Mouse (Mus musculus): ENCODE results near the gene Baiap2l1. TPM values are rescaled to one million over a fixed set of nuclear protein-coding genes. Genes with fewer than 3 reads are reported as not detected.

Baiap2l1 gene
- 0.32 and 0.38 TPM in 2 replicates for polyA plus RNA-seq (2012; rRNA removed)

DNA sequence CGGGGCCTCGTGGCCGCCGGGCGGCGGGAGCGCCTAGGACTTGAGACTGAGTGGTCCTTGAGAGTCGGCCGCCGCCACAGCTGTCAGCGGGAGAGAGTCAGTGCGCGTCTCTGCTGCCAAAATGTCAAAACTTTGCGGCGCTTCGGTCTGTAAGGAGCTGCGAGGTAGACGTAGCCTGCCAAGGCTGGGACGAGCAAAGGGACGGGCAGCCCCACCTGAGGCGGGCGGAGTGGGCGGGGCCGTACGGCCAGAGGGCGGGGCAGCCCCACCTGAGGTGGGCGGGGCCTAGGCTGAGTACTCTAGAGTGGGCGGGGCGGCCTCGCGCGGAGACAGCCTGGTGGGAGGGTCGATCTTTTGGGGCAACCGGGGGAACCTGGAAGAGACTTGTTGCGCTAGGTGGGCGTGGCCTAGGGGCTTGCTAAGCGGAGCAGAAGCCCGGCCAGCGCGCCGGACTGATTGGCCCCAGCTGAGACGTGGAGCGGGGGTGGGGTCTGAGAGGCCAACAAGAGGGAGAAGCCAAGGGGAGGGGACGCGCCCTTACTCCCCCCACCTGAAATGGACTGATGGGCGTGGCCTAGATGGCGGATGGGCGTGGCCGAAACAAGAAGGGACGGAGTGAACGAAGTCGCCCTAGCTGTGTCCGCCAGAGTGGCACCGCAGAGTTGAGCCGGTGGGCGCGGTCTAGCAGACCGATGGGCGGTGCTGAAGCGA, at the start of gene Baiap2l1:
Baiap2l1 (minus strand) TSS at position 232 of the 711 bp plus-strand sequence.
- no peak within 1 kb of the TSS for H3K27ac ChIP-seq (ENCODE audit: insufficient read depth, low read length)
- TF ChIP-seq CTCF (IDR thresholded peaks at IDR 0.05; ENCODE audit: extremely low read depth, insufficient read depth, low read length) (no peak), POLR2A (IDR thresholded peaks at IDR 0.05; ENCODE audit: extremely low read depth, insufficient read depth, low read length) (no peak)
- peak within 1 kb of the TSS; percentile 38 for H3K4me3 ChIP-seq (ENCODE audit: insufficient read depth, low read length)
- no peaks in the 10 kb centered on the region for H3K4me1 ChIP-seq (ENCODE audit: control insufficient read depth, insufficient read depth, low read length)

DNA sequence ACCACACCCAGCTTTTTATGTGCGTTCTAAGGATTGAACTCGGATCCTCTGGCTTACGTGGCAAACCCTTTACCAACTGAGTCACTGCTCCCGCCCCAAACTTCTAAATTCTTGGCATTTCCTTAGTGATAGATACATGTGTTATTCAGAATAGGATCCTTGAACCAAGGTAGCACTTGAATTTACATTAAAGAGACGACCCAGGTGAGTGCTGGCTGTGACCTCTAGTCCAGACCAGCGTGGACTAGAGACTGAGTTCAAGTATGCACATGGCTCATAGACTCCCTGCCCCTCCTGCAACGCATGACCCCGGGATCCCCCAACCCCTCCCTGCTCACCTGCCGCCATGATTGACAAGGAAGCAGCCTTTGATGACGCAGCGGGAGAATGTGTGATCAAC, 48.3 kb upstream of the Baiap2l1 start:
- no peaks in the 10 kb centered on the region for H3K4me1 ChIP-seq (ENCODE audit: control insufficient read depth, insufficient read depth, low read length)
- H3K4me3 ChIP-seq (ENCODE audit: insufficient read depth, low read length): no peak overlapping the region
- no peak overlapping the region for H3K27ac ChIP-seq (ENCODE audit: insufficient read depth, low read length)
- TF ChIP-seq CTCF (IDR thresholded peaks at IDR 0.05; ENCODE audit: extremely low read depth, insufficient read depth, low read length) (no peak), POLR2A (IDR thresholded peaks at IDR 0.05; ENCODE audit: extremely low read depth, insufficient read depth, low read length) (no peak)

DNA sequence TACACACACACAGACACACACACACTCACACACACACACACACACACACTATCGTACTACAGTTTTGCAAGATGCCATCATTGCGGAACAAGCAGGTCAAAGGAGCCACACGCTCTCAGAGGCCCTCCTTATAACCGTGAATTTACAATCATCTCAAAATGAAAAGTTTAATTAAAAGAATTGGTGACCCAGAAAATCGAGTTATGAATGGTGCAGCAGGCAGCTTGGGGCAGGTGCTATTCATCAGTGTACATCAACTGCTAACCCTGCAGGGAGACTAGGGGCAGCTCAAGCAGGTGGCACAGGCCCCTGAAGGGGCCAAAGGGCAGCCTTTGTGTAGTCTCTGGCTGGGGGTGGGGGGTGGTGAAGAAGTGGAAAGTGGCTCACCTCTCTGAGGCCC, 42.9 kb upstream of the Baiap2l1 start:
- no peak overlapping the region for H3K4me3 ChIP-seq (ENCODE audit: insufficient read depth, low read length)
- no peak for TF ChIP-seq POLR2A (IDR thresholded peaks at IDR 0.05; ENCODE audit: extremely low read depth, insufficient read depth, low read length)
- TF ChIP-seq CTCF (IDR thresholded peaks at IDR 0.05; ENCODE audit: extremely low read depth, insufficient read depth, low read length): no peak
- H3K27ac ChIP-seq (ENCODE audit: insufficient read depth, low read length): no peak overlapping the region
- H3K4me1 ChIP-seq (ENCODE audit: control insufficient read depth, insufficient read depth, low read length): no peaks in the 10 kb centered on the region

DNA sequence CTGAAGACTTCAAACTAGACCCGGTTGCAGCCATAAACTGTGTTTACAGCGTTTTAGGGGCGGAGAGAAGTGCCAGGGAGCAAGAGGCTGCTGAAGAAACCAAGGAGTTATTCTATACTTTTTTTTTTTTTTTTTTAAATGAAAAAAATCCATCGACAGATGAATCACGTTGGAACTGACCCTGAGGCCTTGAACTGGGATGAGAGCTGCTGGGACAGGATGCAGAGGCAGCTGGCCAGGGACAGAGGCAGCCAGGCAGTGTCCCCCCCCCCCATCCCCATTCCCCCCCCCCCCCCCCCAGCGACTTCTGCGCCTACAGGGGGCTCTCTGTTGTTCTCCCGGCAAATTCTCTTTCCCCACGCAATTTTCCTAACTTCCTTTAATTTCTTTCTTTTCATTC, 39.7 kb upstream of the Baiap2l1 start:
- Histone ChIP-seq H3K4me3 (ENCODE audit: insufficient read depth, low read length) (no peak overlapping the region), H3K4me1 (ENCODE audit: control insufficient read depth, insufficient read depth, low read length) (no peaks in the 10 kb centered on the region), H3K27ac (ENCODE audit: insufficient read depth, low read length) (no peak overlapping the region)
- TF ChIP-seq POLR2A (IDR thresholded peaks at IDR 0.05; ENCODE audit: extremely low read depth, insufficient read depth, low read length) (no peak), CTCF (IDR thresholded peaks at IDR 0.05; ENCODE audit: extremely low read depth, insufficient read depth, low read length) (no peak)

DNA sequence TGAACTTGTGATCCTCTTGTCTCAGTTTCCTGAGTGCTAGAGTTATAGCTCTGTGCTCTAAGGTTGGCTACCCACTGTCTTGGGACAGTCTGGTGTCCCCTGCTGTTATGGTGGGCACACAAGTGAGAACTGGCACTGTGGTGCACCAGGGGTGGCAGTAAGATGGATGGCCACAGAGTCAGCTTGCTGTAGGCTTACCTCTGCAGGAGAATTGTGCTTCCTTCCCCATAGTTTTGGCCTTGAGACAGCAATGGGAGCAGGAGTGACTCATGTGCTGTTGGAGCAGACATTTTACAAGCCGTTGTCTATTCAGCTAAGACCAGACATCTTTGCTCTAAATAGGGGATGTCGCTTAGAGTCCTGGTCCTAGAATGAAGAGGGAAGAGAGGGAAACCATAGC, 36.2 kb upstream of the Baiap2l1 start:
- H3K27ac ChIP-seq (ENCODE audit: insufficient read depth, low read length): no peak overlapping the region
- H3K4me3 ChIP-seq (ENCODE audit: insufficient read depth, low read length): no peak overlapping the region
- no peak for TF ChIP-seq POLR2A (IDR thresholded peaks at IDR 0.05; ENCODE audit: extremely low read depth, insufficient read depth, low read length)
- no peak for TF ChIP-seq CTCF (IDR thresholded peaks at IDR 0.05; ENCODE audit: extremely low read depth, insufficient read depth, low read length)
- H3K4me1 ChIP-seq (ENCODE audit: control insufficient read depth, insufficient read depth, low read length): no peaks in the 10 kb centered on the region

DNA sequence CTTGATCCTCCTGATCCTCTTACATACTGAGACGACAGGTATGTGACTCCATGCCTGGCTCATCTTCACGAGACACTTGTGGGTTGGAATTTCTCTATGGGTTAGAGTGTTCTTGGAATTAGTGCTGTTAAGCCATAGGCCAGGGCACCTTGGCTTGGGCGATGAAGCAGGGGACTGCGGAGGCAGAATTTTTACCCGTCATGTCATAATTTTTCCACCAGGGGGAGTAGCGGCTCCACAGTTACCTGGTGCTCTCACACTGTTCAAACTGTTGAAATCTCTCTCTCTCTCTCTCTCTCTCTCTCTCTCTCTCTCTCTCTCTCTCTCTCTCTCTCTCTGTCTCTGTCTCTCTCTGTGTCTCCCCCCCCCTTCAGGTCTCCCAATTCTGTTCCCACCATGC, 29.9 kb upstream of the Baiap2l1 start:
- Histone ChIP-seq H3K4me1 (ENCODE audit: control insufficient read depth, insufficient read depth, low read length) (no peaks in the 10 kb centered on the region), H3K4me3 (ENCODE audit: insufficient read depth, low read length) (no peak overlapping the region), H3K27ac (ENCODE audit: insufficient read depth, low read length) (no peak overlapping the region)
- TF ChIP-seq POLR2A (IDR thresholded peaks at IDR 0.05; ENCODE audit: extremely low read depth, insufficient read depth, low read length) (no peak), CTCF (IDR thresholded peaks at IDR 0.05; ENCODE audit: extremely low read depth, insufficient read depth, low read length) (peak; percentile 76)

DNA sequence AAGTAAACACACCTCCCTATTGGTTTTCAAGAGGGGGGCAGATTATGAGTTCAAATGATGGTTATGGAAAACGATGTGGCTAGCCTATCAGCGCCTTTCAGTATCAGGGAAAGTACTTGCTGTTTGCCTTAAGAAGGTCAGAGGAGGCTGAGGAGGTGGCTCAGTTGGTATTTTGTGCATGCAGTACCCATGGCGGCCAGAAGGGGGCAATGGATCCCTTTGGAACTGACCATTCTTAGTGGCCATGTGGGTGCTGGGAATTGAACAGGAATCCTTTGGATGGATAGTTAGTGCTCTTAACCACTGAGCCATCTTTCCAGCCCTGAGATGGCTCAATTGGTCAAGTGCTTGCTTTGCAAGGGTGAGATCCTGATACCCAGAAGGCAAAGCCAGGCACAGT, 26.0 kb upstream of the Baiap2l1 start:
- Histone ChIP-seq H3K4me1 (ENCODE audit: control insufficient read depth, insufficient read depth, low read length) (no peaks in the 10 kb centered on the region), H3K4me3 (ENCODE audit: insufficient read depth, low read length) (no peak overlapping the region), H3K27ac (ENCODE audit: insufficient read depth, low read length) (no peak overlapping the region)
- TF ChIP-seq POLR2A (IDR thresholded peaks at IDR 0.05; ENCODE audit: extremely low read depth, insufficient read depth, low read length): no peak

DNA sequence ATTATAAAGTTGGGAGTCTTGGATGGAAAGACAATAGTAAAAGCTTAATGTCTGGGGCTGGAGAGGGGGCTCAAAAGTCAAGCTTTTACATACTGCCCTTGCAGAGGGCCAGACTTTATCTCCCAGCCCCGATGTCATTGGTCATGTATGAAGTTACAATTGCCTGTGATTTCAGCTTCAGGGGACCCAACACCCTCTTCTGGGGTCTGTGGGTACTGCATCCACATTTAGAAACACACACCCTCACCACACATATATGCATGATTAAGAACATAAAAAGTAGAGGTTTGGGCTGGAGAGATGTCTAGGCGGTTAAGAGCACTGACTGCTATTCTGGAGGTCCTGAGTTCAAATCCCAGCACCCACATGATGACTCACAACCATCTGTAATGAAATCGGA, 23.9 kb upstream of the Baiap2l1 start:
- TF ChIP-seq POLR2A (IDR thresholded peaks at IDR 0.05; ENCODE audit: extremely low read depth, insufficient read depth, low read length) (no peak), CTCF (IDR thresholded peaks at IDR 0.05; ENCODE audit: extremely low read depth, insufficient read depth, low read length) (peak; percentile 28; the same call in 1 of the 2 replicates)

DNA sequence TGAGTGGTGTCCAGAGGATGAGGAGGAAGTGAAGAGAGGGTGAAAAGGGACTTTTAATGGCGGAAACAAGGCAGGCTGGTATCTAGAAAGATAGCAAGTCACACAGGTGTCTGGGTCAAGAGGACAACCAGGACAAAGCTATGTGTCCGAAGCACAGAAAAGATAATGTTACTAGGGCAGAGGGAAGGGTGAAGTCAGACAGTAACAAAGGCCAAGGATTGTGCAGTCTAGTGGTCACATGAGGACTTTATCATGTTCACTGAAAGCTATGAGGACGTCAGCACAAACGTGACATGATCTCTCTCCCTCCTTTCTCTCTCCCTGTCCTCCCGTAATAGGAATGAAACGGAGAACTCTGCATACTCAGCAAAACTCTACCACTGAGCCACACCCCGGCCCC, 22.8 kb upstream of the Baiap2l1 start:
- Histone ChIP-seq H3K27ac (ENCODE audit: insufficient read depth, low read length) (no peak overlapping the region), H3K4me1 (ENCODE audit: control insufficient read depth, insufficient read depth, low read length) (no peaks in the 10 kb centered on the region), H3K4me3 (ENCODE audit: insufficient read depth, low read length) (no peak overlapping the region)
- no peak for TF ChIP-seq CTCF (IDR thresholded peaks at IDR 0.05; ENCODE audit: extremely low read depth, insufficient read depth, low read length)
- no peak for TF ChIP-seq POLR2A (IDR thresholded peaks at IDR 0.05; ENCODE audit: extremely low read depth, insufficient read depth, low read length)

More for the DNA sequence above, 23.9 kb upstream of the Baiap2l1 start:
- no peak overlapping the region for H3K27ac ChIP-seq (ENCODE audit: insufficient read depth, low read length)
- H3K4me1 ChIP-seq (ENCODE audit: control insufficient read depth, insufficient read depth, low read length): no peaks in the 10 kb centered on the region
- no peak overlapping the region for H3K4me3 ChIP-seq (ENCODE audit: insufficient read depth, low read length)

DNA sequence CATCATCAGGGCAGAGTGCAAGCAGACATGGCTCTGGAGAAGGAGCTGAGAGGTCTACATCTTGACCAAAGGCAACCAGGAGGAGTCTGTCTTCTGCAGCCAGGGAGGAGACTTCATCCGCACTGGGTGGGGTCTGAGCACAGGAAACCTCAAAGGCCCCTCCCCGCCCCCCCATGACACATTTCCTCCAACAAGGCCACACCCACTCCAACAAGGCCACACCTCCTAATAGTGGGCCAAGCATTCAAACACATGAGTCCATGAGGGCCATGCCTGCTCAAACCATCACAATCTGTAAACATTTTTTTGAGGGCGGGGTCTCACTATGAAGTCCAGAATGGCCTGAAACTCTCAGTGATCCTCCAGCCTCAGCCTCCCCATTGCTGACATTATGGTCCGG, 21.5 kb upstream of the Baiap2l1 start:
- Histone ChIP-seq H3K4me3 (ENCODE audit: insufficient read depth, low read length) (no peak overlapping the region), H3K27ac (ENCODE audit: insufficient read depth, low read length) (no peak overlapping the region), H3K4me1 (ENCODE audit: control insufficient read depth, insufficient read depth, low read length) (no peaks in the 10 kb centered on the region)
- TF ChIP-seq CTCF (IDR thresholded peaks at IDR 0.05; ENCODE audit: extremely low read depth, insufficient read depth, low read length): no peak
- TF ChIP-seq POLR2A (IDR thresholded peaks at IDR 0.05; ENCODE audit: extremely low read depth, insufficient read depth, low read length): no peak
